In genomic region chr13:56611129-56611528, GRCm38 (mm10) we compare ENCODE assay signal across 13 mouse cellular contexts. TPM values are rescaled to one million over a fixed set of nuclear protein-coding genes. Genes with fewer than 3 reads are reported as not detected.
DNase-seq lines count a peak whose midpoint lies in the region; ATAC-seq and TF ChIP-seq lines count a peak whose summit lies in the region.
"Had no signal": no experiment of that assay in that cellular context is flagged by ENCODE, and none has a peak within 500 bp of the region (broad histone marks: within the 10 kb centered on the region; RNA-seq: fewer than 3 reads in every experiment).

No protein-coding gene starts in this region.

- TF ChIP-seq CTCF in spleen, adult 2 months (IDR thresholded peaks at IDR 0.05; ENCODE audit: extremely low read depth, insufficient read depth, insufficient read length, insufficient replicate concordance): no peak

- no peak overlapping the region for H3K4me3 ChIP-seq in heart, embryonic 15.5 days
- H3K4me3 ChIP-seq in spleen, adult 2 months (ENCODE audit: extremely low read depth, insufficient read depth, insufficient read length): 0 out of 2 replicates have a peak overlapping the region, but pooled peaks have one; percentile 24
- peak overlapping the region; percentile 63 for H3K4me3 ChIP-seq in limb, embryonic 14.5 days (replicated peaks; ENCODE audit: low read length)
- H3K4me3 ChIP-seq: forebrain, embryonic 15.5 days; hindbrain, embryonic 13.5 days had no signal

- peaks cover 38% of the 10 kb centered on the region for H3K27me3 ChIP-seq in heart, embryonic 15.5 days
- 0 out of 2 replicates have a peak, but pooled peaks cover 3% of the 10 kb centered on the region for H3K27me3 ChIP-seq in spleen, adult 2 months (ENCODE audit: control insufficient read depth, insufficient read depth, low read length)
- no peaks in the 10 kb centered on the region for H3K27me3 ChIP-seq in limb, embryonic 14.5 days (ENCODE audit: control insufficient read depth, insufficient read depth, low read length)

- no peaks in the 10 kb centered on the region for H3K36me3 ChIP-seq in heart, embryonic 15.5 days
- no peaks in the 10 kb centered on the region for H3K36me3 ChIP-seq in spleen, adult 2 months (ENCODE audit: control insufficient read depth, insufficient read depth, low read length)
- H3K36me3 ChIP-seq in limb, embryonic 14.5 days (ENCODE audit: control insufficient read depth, insufficient read depth, low read length): peaks cover 15% of the 10 kb centered on the region; the same call in 1 of the 2 replicates
- H3K36me3 ChIP-seq: forebrain, embryonic 15.5 days; hindbrain, embryonic 13.5 days had no signal

- WGBS in heart, embryonic 15.5 days: 58% methylated on average over 4 of the region's 4 CpGs
- 35% methylated on average over 4 of the region's 4 CpGs for WGBS in spleen, adult 2 months
- WGBS in limb, embryonic 14.5 days: 66% methylated on average over 4 of the region's 4 CpGs

- peaks cover 59% of the 10 kb centered on the region for H3K4me1 ChIP-seq in heart, embryonic 15.5 days (replicated peaks)
- H3K4me1 ChIP-seq in spleen, adult 2 months (ENCODE audit: control insufficient read depth, insufficient read depth, insufficient read length): peaks cover 33% of the 10 kb centered on the region
- H3K4me1 ChIP-seq in limb, embryonic 14.5 days (ENCODE audit: control insufficient read depth, insufficient read depth, low read length): peaks cover 77% of the 10 kb centered on the region

- H3K27ac ChIP-seq in heart, embryonic 15.5 days: no peak overlapping the region
- H3K27ac ChIP-seq in spleen, adult 2 months (ENCODE audit: insufficient read depth, low read length): peak overlapping the region; percentile 56
- H3K27ac ChIP-seq in limb, embryonic 14.5 days (replicated peaks; ENCODE audit: low read depth, low read length): no peak overlapping the region
- H3K27ac ChIP-seq: forebrain, embryonic 15.5 days; hindbrain, embryonic 13.5 days had no signal

- H3K9me3 ChIP-seq in heart, embryonic 15.5 days (replicated peaks): no peaks in the 10 kb centered on the region
- no peaks in the 10 kb centered on the region for H3K9me3 ChIP-seq in limb, embryonic 14.5 days (ENCODE audit: control insufficient read depth, low read length)
- H3K9me3 ChIP-seq: forebrain, embryonic 15.5 days; hindbrain, embryonic 13.5 days had no signal

- DNase-seq in heart, adult 9 months (ENCODE audit: low spot score in 2 of 2): no peak
- DNase-seq in spleen, adult 2 months (ENCODE audit: low read depth in 1 of 2, low spot score in 2 of 2): no peak
- DNase-seq in spleen, postnatal 10 days (ENCODE audit: low spot score in 2 of 2): no peak
- no peak for DNase-seq in limb, embryonic 14.5 days (ENCODE audit: low spot score)
- no peak for DNase-seq in left cerebral cortex, postnatal 10 days (ENCODE audit: extremely low spot score in 1 of 2, low spot score in 2 of 2)
- no peak for DNase-seq in right cerebral cortex, adult 18-20 months
- no peak for DNase-seq in right cerebral cortex, postnatal 25 days
- DNase-seq: cerebellum, postnatal 10 days; right cerebral cortex, postnatal 14 days; thymus, postnatal 14 days had no signal

- no peak overlapping the region for H3K9ac ChIP-seq in heart, embryonic 15.5 days
- H3K9ac ChIP-seq in limb, embryonic 14.5 days (ENCODE audit: low read depth, low read length, severe bottlenecking): peak overlapping the region; percentile 78; the same call in 1 of the 2 replicates
- H3K9ac ChIP-seq: forebrain, embryonic 15.5 days; hindbrain, embryonic 13.5 days had no signal

- peak overlapping the region; percentile 93 for H3K4me2 ChIP-seq in heart, embryonic 15.5 days
- peak overlapping the region; percentile 97 for H3K4me2 ChIP-seq in limb, embryonic 14.5 days (replicated peaks; ENCODE audit: low read depth, low read length, severe bottlenecking)
- H3K4me2 ChIP-seq: forebrain, embryonic 15.5 days; hindbrain, embryonic 13.5 days had no signal

- intact Hi-C loops in left cerebral cortex, postnatal 10 days (cut with DNase I): no loop called here

- no peak for ATAC-seq in heart, embryonic 15.5 days (replicated peaks; ENCODE audit: insufficient number of reproducible peaks, insufficient read depth, low FRiP score, low read depth)
- ATAC-seq in limb, embryonic 14.5 days (ENCODE audit: low FRiP score, low read depth): no peak
- ATAC-seq: forebrain, embryonic 15.5 days had no signal

- no peak for TF ChIP-seq POLR2A in spleen, adult 2 months (IDR thresholded peaks at IDR 0.05; ENCODE audit: low read depth, low read length)
- TF ChIP-seq POLR2A in limb, embryonic 14.5 days (IDR thresholded peaks at IDR 0.05; ENCODE audit: borderline replicate concordance, extremely low read depth, insufficient read depth, insufficient read length): no peak

RNA-seq across cellular contexts. Expression of gene Tgfbi, which starts 1.8 kb away (rescaled TPM):
- polyA plus RNA-seq in heart, embryonic 15.5 days (2015; fragmentation: Nextera tagmentation; extraction: Ambion mirVana): 36.9 and 49.0 TPM in 2 replicates
- 56.0 and 74.3 TPM in 2 replicates for polyA plus RNA-seq in spleen, adult 2 months (2012; rRNA removed)
- polyA plus RNA-seq in limb, embryonic 14.5 days (2012; rRNA removed): 146 and 183 TPM in 2 replicates
- 99.3 and 128 TPM in 2 replicates for polyA plus RNA-seq in limb, embryonic 14.5 days (2014; fragmentation: Nextera tagmentation; extraction: Ambion mirVana)
- total RNA-seq in left cerebral cortex, postnatal 10 days (2021): 1 to 10 TPM; 3.5 to 4.0 TPM
